Mouse (Mus musculus) ES-E14 (cell line): ENCODE data around the gene Cops4.

Source experiments
- CHD2 ChIP-seq: IDR thresholded peaks from 2 replicates; pipeline ENCODE4 v1.6.1; 2014; ENCODE audit warnings: mild to moderate bottlenecking, low read depth, low read length, inconsistent platforms
- ZNF384 ChIP-seq: IDR thresholded peaks from 2 replicates; pipeline ENCODE4 v1.6.1; 2012; ENCODE audit warnings: low read depth, low read length, inconsistent platforms

- TF ChIP-seq CHD2 (no peak), ZNF384 (no peak)
Measured at GRCm38 (mm10) chr5:100500458-100500961, 17.6 kb upstream of the Cops4 start, which contains the start of gene Lin54.
